Mouse (Mus musculus): ENCODE measurements around the gene Stk39. TPM values are rescaled to one million over a fixed set of nuclear protein-coding genes. Genes with fewer than 3 reads are reported as not detected.

Stk39 gene
- polyA plus RNA-seq (2014; fragmentation: Nextera tagmentation; extraction: Ambion mirVana): 7.8 and 9.9 TPM in 2 replicates

DNA sequence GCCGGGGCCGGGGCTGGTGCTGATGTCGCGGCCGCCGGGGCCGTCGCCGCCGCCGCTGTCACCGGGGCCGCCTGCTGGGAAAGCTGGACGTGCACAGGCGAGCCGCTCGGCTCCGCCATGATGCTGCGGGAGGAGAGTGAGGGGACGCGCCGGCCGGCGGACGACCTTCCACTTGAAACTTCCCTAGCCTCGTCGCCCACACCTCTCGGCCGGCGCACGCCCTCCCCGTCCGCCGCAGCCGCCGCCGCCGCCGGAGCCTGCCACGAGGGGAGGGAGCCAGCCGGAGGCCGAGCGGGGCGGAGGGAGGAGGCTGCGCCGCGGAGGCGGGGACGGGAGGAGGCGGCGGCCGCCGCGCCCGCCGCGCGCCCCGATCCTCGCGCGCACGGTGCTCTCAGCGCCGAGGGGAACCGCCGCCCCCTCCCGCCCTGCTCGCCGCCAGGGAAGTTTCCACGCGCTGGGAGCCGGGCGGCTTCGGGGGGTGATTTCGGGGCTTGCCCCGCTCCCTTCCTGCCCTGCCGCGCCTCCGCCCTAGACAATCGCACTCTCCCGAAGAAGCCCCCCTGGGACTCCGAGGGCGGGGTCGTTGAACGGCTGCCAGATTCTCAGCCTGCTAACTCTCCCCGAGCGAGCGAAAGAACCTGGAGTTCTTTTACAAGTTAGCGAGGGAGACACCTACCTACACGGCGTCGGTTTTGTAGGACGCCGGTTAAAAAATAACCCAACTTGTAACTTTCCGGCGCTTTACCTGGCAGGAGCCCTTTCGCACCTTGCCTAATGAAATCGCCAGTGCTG is at the start of gene Stk39:
Stk39 (minus strand) TSS at position 510 of the 792 bp plus-strand sequence.
- Histone ChIP-seq H3K27me3 (replicated peaks; ENCODE audit: control insufficient read depth, insufficient read depth, low read length) (peaks cover 29% of the 10 kb centered on the region), H3K9ac (ENCODE audit: low read depth, low read length) (peak within 1 kb of the TSS; percentile 77), H3K4me1 (replicated peaks; ENCODE audit: control insufficient read depth, insufficient read depth, low read length) (peaks cover 3% of the 10 kb centered on the region), H3K27ac (ENCODE audit: low read depth, low read length) (peak within 1 kb of the TSS; percentile 70), H3K36me3 (ENCODE audit: control insufficient read depth, insufficient read depth, low read length) (no peaks in the 10 kb centered on the region), H3K9me3 (ENCODE audit: control insufficient read depth, low read length) (no peaks in the 10 kb centered on the region), H3K4me2 (peak within 1 kb of the TSS; percentile 95), H3K4me3 (ENCODE audit: low read depth, low read length) (peak within 1 kb of the TSS; percentile 84)
- ATAC-seq (replicated peaks; ENCODE audit: low FRiP score): peak; percentile 80
- peak; percentile 74 for DNase-seq (ENCODE audit: low spot score)
- WGBS: under 1% methylated on average over 76 of the region's 99 CpGs

DNA sequence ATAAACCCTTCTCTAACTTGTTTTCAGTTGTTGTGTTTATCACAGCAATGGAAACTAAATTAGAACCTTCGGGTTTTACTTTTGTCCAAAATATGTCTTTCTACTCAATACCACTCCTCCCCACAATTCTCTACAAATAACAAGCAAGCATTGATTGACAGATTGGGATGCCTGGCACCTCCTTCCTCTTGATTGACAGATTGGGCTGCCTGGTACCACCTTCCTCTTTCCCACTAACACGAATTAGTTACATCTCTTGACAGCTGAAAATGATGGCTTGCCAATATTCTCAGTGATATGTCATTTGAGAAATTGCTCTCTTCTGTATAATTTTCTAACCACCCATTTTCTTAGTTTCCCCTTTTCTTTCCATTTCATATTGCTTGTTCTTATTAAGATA is 43.3 kb upstream of the Stk39 start:
- Histone ChIP-seq H3K27ac (ENCODE audit: low read depth, low read length) (no peak overlapping the region), H3K4me3 (ENCODE audit: low read depth, low read length) (no peak overlapping the region), H3K4me2 (no peak overlapping the region), H3K4me1 (replicated peaks; ENCODE audit: control insufficient read depth, insufficient read depth, low read length) (no peaks in the 10 kb centered on the region), H3K9ac (ENCODE audit: low read depth, low read length) (no peak overlapping the region), H3K27me3 (replicated peaks; ENCODE audit: control insufficient read depth, insufficient read depth, low read length) (no peaks in the 10 kb centered on the region), H3K9me3 (ENCODE audit: control insufficient read depth, low read length) (no peaks in the 10 kb centered on the region), H3K36me3 (ENCODE audit: control insufficient read depth, insufficient read depth, low read length) (no peaks in the 10 kb centered on the region)
- ATAC-seq (replicated peaks; ENCODE audit: low FRiP score) (no peak), DNase-seq (ENCODE audit: low spot score) (no peak)
- 63% methylated on average over 2 of the region's 2 CpGs for WGBS

DNA sequence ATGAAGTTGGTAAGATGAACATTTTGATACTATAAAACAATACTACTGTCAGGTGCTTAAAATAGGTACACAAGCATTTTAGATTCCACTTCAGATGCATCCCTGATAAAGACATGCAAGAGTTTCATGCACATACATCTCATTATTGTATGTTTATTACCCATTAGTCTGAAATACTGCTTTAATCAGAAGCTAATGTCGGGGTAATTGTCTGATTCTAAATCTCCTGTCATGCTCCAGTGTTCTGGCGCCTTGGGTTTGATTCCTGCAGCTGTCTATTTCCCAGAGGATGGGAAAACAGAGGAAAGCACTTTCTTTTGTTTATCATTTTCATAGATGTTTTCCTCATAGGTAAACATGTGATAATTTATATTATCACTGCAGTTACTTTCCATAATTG is 31.1 kb upstream of the Stk39 start:
- DNase-seq (ENCODE audit: low spot score): no peak
- no peaks in the 10 kb centered on the region for H3K9me3 ChIP-seq (ENCODE audit: control insufficient read depth, low read length)
- H3K36me3 ChIP-seq (ENCODE audit: control insufficient read depth, insufficient read depth, low read length): no peaks in the 10 kb centered on the region
- no peak overlapping the region for H3K9ac ChIP-seq (ENCODE audit: low read depth, low read length)
- H3K4me1 ChIP-seq (replicated peaks; ENCODE audit: control insufficient read depth, insufficient read depth, low read length): no peaks in the 10 kb centered on the region
- H3K27ac ChIP-seq (ENCODE audit: low read depth, low read length): no peak overlapping the region
- H3K27me3 ChIP-seq (replicated peaks; ENCODE audit: control insufficient read depth, insufficient read depth, low read length): no peaks in the 10 kb centered on the region
- ATAC-seq (replicated peaks; ENCODE audit: low FRiP score): no peak
- H3K4me3 ChIP-seq (ENCODE audit: low read depth, low read length): no peak overlapping the region
- WGBS: 78% methylated on average over 2 of the region's 2 CpGs
- no peak overlapping the region for H3K4me2 ChIP-seq

DNA sequence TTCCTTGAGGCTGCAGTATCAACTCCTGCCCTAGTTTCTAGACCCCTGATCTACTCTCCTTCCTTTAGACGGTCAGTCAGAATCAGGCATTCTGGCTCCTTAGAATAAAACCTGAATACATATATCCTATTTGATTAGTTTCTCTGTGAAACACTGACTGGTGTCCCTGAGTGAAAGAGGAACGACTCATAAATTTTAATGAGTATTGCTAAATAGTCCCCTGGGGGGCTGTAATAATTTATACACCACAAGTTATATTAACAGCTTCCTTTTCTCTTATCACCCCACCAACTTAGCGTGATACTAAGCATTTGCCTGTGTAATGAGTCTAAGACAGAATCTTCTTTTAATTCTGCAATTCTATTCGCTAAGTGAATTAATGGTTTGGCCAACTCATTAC is 30.7 kb upstream of the Stk39 start:
- H3K27me3 ChIP-seq (replicated peaks; ENCODE audit: control insufficient read depth, insufficient read depth, low read length): no peaks in the 10 kb centered on the region
- WGBS: 80% methylated on average over 4 of the region's 4 CpGs
- H3K36me3 ChIP-seq (ENCODE audit: control insufficient read depth, insufficient read depth, low read length): no peaks in the 10 kb centered on the region
- no peak overlapping the region for H3K4me3 ChIP-seq (ENCODE audit: low read depth, low read length)
- H3K27ac ChIP-seq (ENCODE audit: low read depth, low read length): no peak overlapping the region
- DNase-seq (ENCODE audit: low spot score): no peak
- H3K4me2 ChIP-seq: no peak overlapping the region
- no peak overlapping the region for H3K9ac ChIP-seq (ENCODE audit: low read depth, low read length)
- H3K4me1 ChIP-seq (replicated peaks; ENCODE audit: control insufficient read depth, insufficient read depth, low read length): no peaks in the 10 kb centered on the region
- H3K9me3 ChIP-seq (ENCODE audit: control insufficient read depth, low read length): no peaks in the 10 kb centered on the region
- ATAC-seq (replicated peaks; ENCODE audit: low FRiP score): no peak

DNA sequence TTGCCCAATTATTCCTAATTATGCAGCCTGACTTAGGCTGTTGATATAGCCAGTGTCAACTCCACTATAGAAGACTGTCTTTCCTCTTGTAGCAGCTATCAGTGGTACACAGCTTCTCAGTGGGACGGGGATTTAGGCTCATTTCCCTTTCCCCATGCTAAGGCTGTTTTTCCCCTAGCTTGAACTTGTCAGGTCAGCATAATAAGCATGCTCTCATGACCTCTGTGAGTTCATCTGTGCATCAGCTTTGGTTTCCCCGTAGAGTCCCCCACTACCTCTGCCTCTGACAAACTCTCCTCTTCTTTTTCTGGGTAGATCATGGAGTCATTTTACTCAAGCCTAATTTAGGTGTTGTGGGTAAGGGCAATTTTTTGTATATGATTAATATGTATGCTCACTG is 30.2 kb upstream of the Stk39 start:
- no peaks in the 10 kb centered on the region for H3K9me3 ChIP-seq (ENCODE audit: control insufficient read depth, low read length)
- no peaks in the 10 kb centered on the region for H3K27me3 ChIP-seq (replicated peaks; ENCODE audit: control insufficient read depth, insufficient read depth, low read length)
- H3K9ac ChIP-seq (ENCODE audit: low read depth, low read length): no peak overlapping the region
- ATAC-seq (replicated peaks; ENCODE audit: low FRiP score) (no peak), DNase-seq (ENCODE audit: low spot score) (no peak)
- H3K27ac ChIP-seq (ENCODE audit: low read depth, low read length): no peak overlapping the region
- H3K4me1 ChIP-seq (replicated peaks; ENCODE audit: control insufficient read depth, insufficient read depth, low read length): no peaks in the 10 kb centered on the region
- H3K36me3 ChIP-seq (ENCODE audit: control insufficient read depth, insufficient read depth, low read length): no peaks in the 10 kb centered on the region
- H3K4me2 ChIP-seq: no peak overlapping the region
- no peak overlapping the region for H3K4me3 ChIP-seq (ENCODE audit: low read depth, low read length)
- 52% methylated on average over 2 of the region's 2 CpGs for WGBS

DNA sequence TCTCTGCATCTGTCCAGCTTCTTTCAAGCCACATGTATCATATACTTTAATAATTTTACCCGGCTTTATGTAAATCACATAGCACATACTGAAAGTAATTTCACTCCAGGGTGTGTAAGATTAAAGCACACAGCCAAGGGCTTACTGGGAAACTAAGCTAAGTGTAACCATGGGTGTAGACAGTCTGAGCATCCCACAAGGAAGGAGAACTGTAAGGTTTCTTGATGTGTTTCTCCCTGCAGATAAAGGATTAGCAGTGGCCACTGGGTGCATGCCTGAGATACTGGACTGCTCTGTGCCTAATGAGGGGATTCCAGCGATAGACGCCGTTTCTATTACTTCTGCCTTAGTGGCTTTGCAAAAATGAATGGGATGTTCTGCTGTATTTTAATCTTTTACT is 14.2 kb upstream of the Stk39 start:
- Histone ChIP-seq H3K4me3 (ENCODE audit: low read depth, low read length) (no peak overlapping the region), H3K4me1 (replicated peaks; ENCODE audit: control insufficient read depth, insufficient read depth, low read length) (no peaks in the 10 kb centered on the region), H3K36me3 (ENCODE audit: control insufficient read depth, insufficient read depth, low read length) (no peaks in the 10 kb centered on the region), H3K27ac (ENCODE audit: low read depth, low read length) (no peak overlapping the region), H3K4me2 (no peak overlapping the region), H3K9ac (ENCODE audit: low read depth, low read length) (no peak overlapping the region), H3K27me3 (replicated peaks; ENCODE audit: control insufficient read depth, insufficient read depth, low read length) (no peaks in the 10 kb centered on the region), H3K9me3 (ENCODE audit: control insufficient read depth, low read length) (no peaks in the 10 kb centered on the region)
- ATAC-seq (replicated peaks; ENCODE audit: low FRiP score) (no peak), DNase-seq (ENCODE audit: low spot score) (no peak)
- WGBS: 83% methylated on average over 4 of the region's 4 CpGs

DNA sequence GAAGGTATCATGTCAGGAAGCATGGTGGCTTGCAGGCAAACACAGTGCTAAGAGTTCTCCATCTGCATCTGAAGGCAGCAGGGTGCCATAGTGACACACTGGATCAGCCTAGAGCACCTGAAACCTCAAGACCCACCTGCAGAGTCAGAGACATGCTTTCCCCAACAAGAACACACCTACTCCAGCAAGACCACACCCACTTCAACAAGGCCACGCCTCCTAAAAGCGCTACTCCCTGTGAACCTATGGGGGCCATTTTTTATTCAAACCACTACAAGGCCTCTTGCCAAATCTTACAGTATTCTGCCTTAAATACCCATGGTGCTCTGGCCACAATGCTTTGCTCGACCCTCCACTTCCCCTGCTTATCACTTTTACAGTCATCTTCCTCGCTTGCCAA is 13.1 kb upstream of the Stk39 start:
- Histone ChIP-seq H3K27ac (ENCODE audit: low read depth, low read length) (no peak overlapping the region), H3K4me3 (ENCODE audit: low read depth, low read length) (no peak overlapping the region), H3K9me3 (ENCODE audit: control insufficient read depth, low read length) (no peaks in the 10 kb centered on the region), H3K27me3 (replicated peaks; ENCODE audit: control insufficient read depth, insufficient read depth, low read length) (no peaks in the 10 kb centered on the region), H3K9ac (ENCODE audit: low read depth, low read length) (no peak overlapping the region), H3K4me1 (replicated peaks; ENCODE audit: control insufficient read depth, insufficient read depth, low read length) (no peaks in the 10 kb centered on the region), H3K36me3 (ENCODE audit: control insufficient read depth, insufficient read depth, low read length) (no peaks in the 10 kb centered on the region), H3K4me2 (no peak overlapping the region)
- DNase-seq (ENCODE audit: low spot score) (no peak), ATAC-seq (replicated peaks; ENCODE audit: low FRiP score) (peak; percentile 41; the same call in 1 of the 2 replicates)
- 42% methylated on average over 4 of the region's 4 CpGs for WGBS

DNA sequence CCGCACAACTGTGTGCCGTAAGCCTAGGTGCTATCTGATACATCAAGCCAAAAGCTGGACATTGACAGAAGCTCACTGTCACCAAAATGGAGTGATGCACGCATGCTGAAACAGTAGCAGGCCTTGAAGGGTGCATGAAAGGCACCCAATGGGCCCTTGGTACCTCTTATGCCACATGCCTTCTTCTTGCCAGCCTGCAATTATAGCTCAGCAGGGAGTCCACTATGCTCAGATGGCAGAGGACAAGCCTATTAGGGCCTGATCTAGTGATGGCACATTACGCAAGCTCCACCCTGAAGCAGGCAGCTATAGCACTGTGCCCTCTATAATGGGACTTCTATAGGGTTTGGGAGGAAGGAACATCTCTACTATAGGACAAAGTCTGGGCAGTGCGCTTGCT is 10.8 kb upstream of the Stk39 start:
- no peak for ATAC-seq (replicated peaks; ENCODE audit: low FRiP score)
- Histone ChIP-seq H3K4me3 (ENCODE audit: low read depth, low read length) (no peak overlapping the region), H3K36me3 (ENCODE audit: control insufficient read depth, insufficient read depth, low read length) (no peaks in the 10 kb centered on the region), H3K27me3 (replicated peaks; ENCODE audit: control insufficient read depth, insufficient read depth, low read length) (no peaks in the 10 kb centered on the region), H3K4me1 (replicated peaks; ENCODE audit: control insufficient read depth, insufficient read depth, low read length) (no peaks in the 10 kb centered on the region), H3K9ac (ENCODE audit: low read depth, low read length) (no peak overlapping the region), H3K4me2 (no peak overlapping the region), H3K27ac (ENCODE audit: low read depth, low read length) (no peak overlapping the region), H3K9me3 (ENCODE audit: control insufficient read depth, low read length) (no peaks in the 10 kb centered on the region)
- WGBS: 86% methylated on average over 5 of the region's 5 CpGs
- no peak for DNase-seq (ENCODE audit: low spot score)

DNA sequence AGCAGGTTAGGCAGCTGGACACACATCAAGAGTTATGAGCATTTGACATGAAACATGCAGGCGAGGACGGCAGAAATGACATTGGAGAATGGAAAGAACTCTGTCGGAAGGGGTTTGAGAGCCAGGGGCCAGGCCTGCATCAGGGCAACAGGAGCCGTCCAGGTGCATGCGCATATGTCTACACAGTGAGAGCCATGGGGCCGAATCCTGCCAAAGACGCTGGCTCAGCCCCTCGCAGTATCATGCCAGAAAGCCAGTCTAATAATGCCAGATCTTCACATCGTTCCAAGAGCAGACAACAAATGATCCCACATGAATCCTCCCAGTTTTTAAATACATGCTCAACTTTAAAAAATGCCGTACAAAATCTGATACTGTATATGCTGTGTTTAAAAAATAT is 7.8 kb upstream of the Stk39 start:
- Histone ChIP-seq H3K9ac (ENCODE audit: low read depth, low read length) (no peak overlapping the region), H3K4me2 (no peak overlapping the region), H3K27ac (ENCODE audit: low read depth, low read length) (no peak overlapping the region), H3K4me3 (ENCODE audit: low read depth, low read length) (no peak overlapping the region), H3K4me1 (replicated peaks; ENCODE audit: control insufficient read depth, insufficient read depth, low read length) (no peaks in the 10 kb centered on the region), H3K36me3 (ENCODE audit: control insufficient read depth, insufficient read depth, low read length) (no peaks in the 10 kb centered on the region), H3K27me3 (replicated peaks; ENCODE audit: control insufficient read depth, insufficient read depth, low read length) (no peaks in the 10 kb centered on the region; the same call in 1 of the 2 replicates), H3K9me3 (ENCODE audit: control insufficient read depth, low read length) (no peaks in the 10 kb centered on the region)
- WGBS: 84% methylated on average over 10 of the region's 10 CpGs
- no peak for DNase-seq (ENCODE audit: low spot score)
- ATAC-seq (replicated peaks; ENCODE audit: low FRiP score): no peak

All from liver, embryonic 11.5 days (tissue).